Mouse (Mus musculus): ENCODE results near the gene Bcl2l1.

The Bcl2l1 gene

GRCm38 (mm10) chr2:152803081-152803480, 28.4 kb downstream of the Bcl2l1 start:
- no peak for DNase-seq (ENCODE audit: low read depth, low spot score)

GRCm38 (mm10) chr2:152802303-152802702, 29.2 kb downstream of the Bcl2l1 start:
- DNase-seq (ENCODE audit: low read depth, low spot score), result no peak

GRCm38 (mm10) chr2:152800762-152801113, 30.8 kb downstream of the Bcl2l1 start:
- no peak for DNase-seq (ENCODE audit: low read depth, low spot score)

GRCm38 (mm10) chr2:152799954-152800761, 31.4 kb downstream of the Bcl2l1 start:
- no peak for DNase-seq (ENCODE audit: low read depth, low spot score)

GRCm38 (mm10) chr2:152797589-152797988, 33.9 kb downstream of the Bcl2l1 start:
- no peak for DNase-seq (ENCODE audit: low read depth, low spot score)

GRCm38 (mm10) chr2:152794281-152794827, 37.2 kb downstream of the Bcl2l1 start:
- no peak for DNase-seq (ENCODE audit: low read depth, low spot score)

- no peak for DNase-seq (ENCODE audit: low read depth, low spot score)
Observed at GRCm38 (mm10) chr2:152793381-152793780, 38.1 kb downstream of the Bcl2l1 start.

- DNase-seq (ENCODE audit: low read depth, low spot score), result no peak
Observed at GRCm38 (mm10) chr2:152792461-152792860, 39.1 kb downstream of the Bcl2l1 start.

GRCm38 (mm10) chr2:152789591-152789999, 41.9 kb downstream of the Bcl2l1 start:
- no peak for DNase-seq (ENCODE audit: low read depth, low spot score)

- DNase-seq (ENCODE audit: low read depth, low spot score), result no peak
Observed at GRCm38 (mm10) chr2:152788892-152789421, 42.6 kb downstream of the Bcl2l1 start.

GRCm38 (mm10) chr2:152787543-152787942, 44.0 kb downstream of the Bcl2l1 start:
- no peak for DNase-seq (ENCODE audit: low read depth, low spot score)

GRCm38 (mm10) chr2:152787136-152787535, 44.4 kb downstream of the Bcl2l1 start:
- DNase-seq (ENCODE audit: low read depth, low spot score), result no peak

GRCm38 (mm10) chr2:152785446-152786350, 45.8 kb downstream of the Bcl2l1 start:
- DNase-seq (ENCODE audit: low read depth, low spot score), result no peak

GRCm38 (mm10) chr2:152784640-152785039, 46.9 kb downstream of the Bcl2l1 start:
- DNase-seq (ENCODE audit: low read depth, low spot score), result no peak

- DNase-seq (ENCODE audit: low read depth, low spot score), result no peak
Observed at GRCm38 (mm10) chr2:152783241-152783640, 48.3 kb downstream of the Bcl2l1 start.

- no peak for DNase-seq (ENCODE audit: low read depth, low spot score)
Observed at GRCm38 (mm10) chr2:152782656-152783055, 48.9 kb downstream of the Bcl2l1 start.

- no peak for DNase-seq (ENCODE audit: low read depth, low spot score)
Observed at GRCm38 (mm10) chr2:152781031-152781711, 50.4 kb downstream of the Bcl2l1 start.

GRCm38 (mm10) chr2:152780466-152780865, 51.1 kb downstream of the Bcl2l1 start:
- DNase-seq (ENCODE audit: low read depth, low spot score), result no peak

- DNase-seq (ENCODE audit: low read depth, low spot score), result no peak
Observed at GRCm38 (mm10) chr2:152777081-152777480, 54.4 kb downstream of the Bcl2l1 start.

- no peak for DNase-seq (ENCODE audit: low read depth, low spot score)
Observed at GRCm38 (mm10) chr2:152776435-152776834, 55.1 kb downstream of the Bcl2l1 start.

- DNase-seq (ENCODE audit: low read depth, low spot score), result no peak
Observed at GRCm38 (mm10) chr2:152776019-152776418, 55.5 kb downstream of the Bcl2l1 start.

All from forelimb bud, embryonic 11.5 days (tissue).